30 mouse cellular contexts compared by ENCODE assay signal in genomic region chr8:45607012-45607411, GRCm38 (mm10).
DNase-seq lines count a peak whose midpoint lies in the region; ATAC-seq and TF ChIP-seq lines count a peak whose summit lies in the region.
"Had no signal": no experiment of that assay in that cellular context is flagged by ENCODE, and none has a peak within 500 bp of the region (broad histone marks: within the 10 kb centered on the region; RNA-seq: fewer than 3 reads in every experiment).

No protein-coding gene starts in this region.

- no peaks in the 10 kb centered on the region for H3K36me3 ChIP-seq in heart, embryonic 13.5 days
- H3K36me3 ChIP-seq: embryonic facial prominence, embryonic 12.5 days; limb, embryonic 12.5 days; stomach, embryonic 15.5 days had no signal

- 24% methylated on average over 6 of the region's 6 CpGs for WGBS in heart, embryonic 13.5 days

- peaks cover 41% of the 10 kb centered on the region for H3K4me1 ChIP-seq in heart, embryonic 13.5 days
- H3K4me1 ChIP-seq: embryonic facial prominence, embryonic 12.5 days; limb, embryonic 12.5 days; megakaryocyte, embryonic 14.5 days; stomach, embryonic 15.5 days had no signal

- ATAC-seq in Patski = peak; percentile 65
- peak; percentile 51; the same call in 1 of the 2 replicates for ATAC-seq in heart, embryonic 13.5 days (ENCODE audit: extremely low read depth, insufficient number of reproducible peaks, low FRiP score, low TSS enrichment)
- ATAC-seq: CD4-positive, CD25-positive, alpha-beta regulatory T cell, adult 4 months; forebrain, embryonic 14.5 days; intestine, postnatal 0 days; liver, postnatal 0 days; midbrain, embryonic 13.5 days had no signal

- intact Hi-C loops in heart, postnatal 36 days (cut with DNase I) = no loop called here
- intact Hi-C loops in heart, postnatal 10 days (cut with DNase I) = no loop called here

- no peak overlapping the region for H3K9ac ChIP-seq in heart, embryonic 13.5 days
- H3K9ac ChIP-seq: embryonic facial prominence, embryonic 12.5 days; hindbrain, embryonic 14.5 days; limb, embryonic 12.5 days; liver, postnatal 0 days; midbrain, embryonic 13.5 days; stomach, embryonic 15.5 days had no signal

- H3K9me3 ChIP-seq in heart, embryonic 13.5 days = no peaks in the 10 kb centered on the region
- H3K9me3 ChIP-seq: embryonic facial prominence, embryonic 12.5 days; limb, embryonic 12.5 days; midbrain, embryonic 13.5 days; stomach, embryonic 15.5 days had no signal

- DNase-seq in heart, adult 11 months = peak; percentile 95
- no peak for DNase-seq in heart, postnatal 36 days
- no peak for DNase-seq in Patski (ENCODE audit: low read depth, low spot score)
- DNase-seq in heart, postnatal 10 days = peak; percentile 53 to 71
- DNase-seq in lung, postnatal 4 days = no peak
- no peak for DNase-seq in thymus, postnatal 25 days
- no peak for DNase-seq in adrenal gland, adult 2 months
- DNase-seq: adrenal gland, postnatal 10 days; cerebellum, adult 11 months; cerebellum, adult 9-10 months; cerebellum, postnatal 36 days; gastrocnemius, postnatal 25 days; kidney, adult 9 months; kidney, postnatal 14 days; liver, postnatal 0 days; lung, postnatal 36 days; retina, postnatal 1 day; right cerebral cortex, postnatal 14 days had no signal

- no peaks in the 10 kb centered on the region for H3K27me3 ChIP-seq in Patski
- H3K27me3 ChIP-seq in heart, embryonic 13.5 days (replicated peaks) = no peaks in the 10 kb centered on the region
- H3K27me3 ChIP-seq: embryonic facial prominence, embryonic 12.5 days; limb, embryonic 12.5 days; megakaryocyte, embryonic 14.5 days; midbrain, embryonic 13.5 days; stomach, embryonic 15.5 days had no signal

- TF ChIP-seq CTCF in Patski (IDR thresholded peaks at IDR 0.05) = no peak

- CTCF ChIA-PET in Patski (lab: Charles Lee) = interaction anchor here (1.4 kb wide), 1 partner anchor 10 kb away, joined by 5 read pairs; no protein-coding TSS in a partner anchor

- H3K4me3 ChIP-seq in heart, embryonic 13.5 days = no peak overlapping the region
- H3K4me3 ChIP-seq: embryonic facial prominence, embryonic 12.5 days; left cerebral cortex, adult 2 months; limb, embryonic 12.5 days; megakaryocyte, embryonic 14.5 days; midbrain, embryonic 13.5 days; stomach, embryonic 15.5 days had no signal

- in situ Hi-C loops in Patski (cut with MboI; ENCODE audit: low pct_unique_long_range_greater_than_20kb) = no loop called here

- POLR2A ChIA-PET in Patski (lab: Charles Lee) = no interaction called here

- no peak overlapping the region for H3K4me2 ChIP-seq in heart, embryonic 13.5 days
- H3K4me2 ChIP-seq: embryonic facial prominence, embryonic 12.5 days; hindbrain, embryonic 14.5 days; limb, embryonic 12.5 days; liver, embryonic 11.5 days; midbrain, embryonic 13.5 days; stomach, embryonic 15.5 days had no signal

- peak overlapping the region; percentile 76 for H3K27ac ChIP-seq in heart, embryonic 13.5 days (replicated peaks)
- H3K27ac ChIP-seq: embryonic facial prominence, embryonic 12.5 days; hindbrain, embryonic 14.5 days; left cerebral cortex, adult 2 months; limb, embryonic 12.5 days; midbrain, embryonic 13.5 days; stomach, embryonic 15.5 days had no signal

Comparison
In these comparisons a context has a peak if more than half of its experiments do, and no peak if none do; other contexts are left out.
1. DNase-seq: peak in heart, adult 11 months (single experiment) and heart, postnatal 10 days (2 of 2); none in heart, postnatal 36 days (0 of 2), Patski (single experiment), lung, postnatal 4 days (0 of 2), thymus, postnatal 25 days (single experiment) and adrenal gland, adult 2 months (single experiment).